Mouse (Mus musculus) forebrain, embryonic 11.5 days (tissue): ENCODE measurements around the gene Snx9. TPM values are rescaled to one million over a fixed set of nuclear protein-coding genes. Genes with fewer than 3 reads are reported as not detected.

Source experiments
- ATAC-seq: fragments of 200-750 bp; cut with Nextera tagmentation; replicated peaks from 2 replicates; pipeline ENCODE4 v1.8.0; 2017; ENCODE audit warnings: moderate TSS enrichment; ENCODE audit not compliant: low FRiP score
- DNase-seq: peaks from one replicate; pipeline ENCODE4 v3.0.0-alpha.2; 2017; ENCODE audit warnings: low spot score
- H3K27ac ChIP-seq: fragments of 300-500 bp; sonication (generic); 2 replicates; pipeline ENCODE4 v1.5.1; 2014; ENCODE audit warnings: low read depth, low read length
- H3K27me3 ChIP-seq: fragments of 300-500 bp; sonication (generic); 2 replicates; pipeline ENCODE4 v1.6.1; 2014; ENCODE audit warnings: mild to moderate bottlenecking, low read length, mixed read lengths; ENCODE audit not compliant: control insufficient read depth, insufficient read depth
- H3K36me3 ChIP-seq: fragments of 300-500 bp; sonication (generic); 2 replicates; pipeline ENCODE4 v1.6.1; 2014; ENCODE audit warnings: mild to moderate bottlenecking, low read length, moderate library complexity, mixed read lengths; ENCODE audit not compliant: control insufficient read depth, insufficient read depth
- H3K4me1 ChIP-seq: fragments of 300-500 bp; sonication (generic); replicated peaks from 2 replicates; pipeline ENCODE4 v1.6.1; 2014; ENCODE audit warnings: low read length, mixed read lengths; ENCODE audit not compliant: control insufficient read depth, insufficient read depth
- H3K4me2 ChIP-seq: fragments of 300-500 bp; sonication (generic); 2 replicates; pipeline ENCODE4 v1.6.1; 2014; ENCODE audit warnings: low read depth, mild to moderate bottlenecking, low read length, moderate library complexity, mixed read lengths; ENCODE audit not compliant: severe bottlenecking
- H3K4me3 ChIP-seq: fragments of 300-500 bp; sonication (generic); 2 replicates; pipeline ENCODE4 v1.5.1; 2014; ENCODE audit warnings: low read depth, low read length
- H3K9ac ChIP-seq: fragments of 300-500 bp; sonication (generic); 2 replicates; pipeline ENCODE4 v1.6.1; 2014; ENCODE audit warnings: low read length
- H3K9me3 ChIP-seq: fragments of 300-500 bp; sonication (generic); 2 replicates; pipeline ENCODE4 v1.6.1; 2016; ENCODE audit warnings: low read length, mixed read lengths; ENCODE audit not compliant: control insufficient read depth
- WGBS: fragments of 180-500 bp; shearing (Covaris S2); extraction: QIAGEN DNeasy Blood & Tissue Kit; methylation state at CpG from one replicate; pipeline ENCODE4 v1.1.7; 2014; 5-methylcytosine and 5-hydroxymethylcytosine counted together
- polyA plus RNA-seq: library from polyadenylated mRNA; unstranded; fragments of >200 nt; fragmentation: Nextera tagmentation; extraction: Ambion mirVana; gene quantifications from 2 replicates; pipeline ENCODE4 v1.2.1, GENCODE M21; 2014

The Snx9 gene
- polyA plus RNA-seq, 1 experiment from 2014 or later = 19.0 TPM

- Histone ChIP-seq H3K27ac (no peak overlapping the region), H3K4me2 (no peak overlapping the region), H3K9me3 (no peaks in the 10 kb centered on the region), H3K9ac (no peak overlapping the region), H3K36me3 (no peaks in the 10 kb centered on the region), H3K27me3 (no peaks in the 10 kb centered on the region), H3K4me3 (no peak overlapping the region), H3K4me1 (peaks cover 2% of the 10 kb centered on the region)
- ATAC-seq = no peak
- DNase-seq = no peak
- WGBS = 76% methylated on average over 8 of the region's 8 CpGs
Measured at GRCm38 (mm10) chr17:5973536-5973935, 132.4 kb downstream of the Snx9 start.

GRCm38 (mm10) chr17:5975099-5975977, 134.2 kb downstream of the Snx9 start:
- H3K4me1 ChIP-seq = peaks cover 2% of the 10 kb centered on the region
- no peak overlapping the region for H3K4me3 ChIP-seq
- no peaks in the 10 kb centered on the region for H3K27me3 ChIP-seq
- no peak for DNase-seq
- no peaks in the 10 kb centered on the region for H3K36me3 ChIP-seq
- H3K4me2 ChIP-seq = no peak overlapping the region
- no peak overlapping the region for H3K27ac ChIP-seq
- no peaks in the 10 kb centered on the region for H3K9me3 ChIP-seq
- 58% methylated on average over 23 of the region's 23 CpGs for WGBS
- no peak for ATAC-seq
- no peak overlapping the region for H3K9ac ChIP-seq

- DNase-seq (no peak), ATAC-seq (no peak)
- no peaks in the 10 kb centered on the region for H3K27me3 ChIP-seq
- H3K4me2 ChIP-seq = no peak overlapping the region
- no peak overlapping the region for H3K9ac ChIP-seq
- H3K4me3 ChIP-seq = no peak overlapping the region
- WGBS = 82% methylated on average over 20 of the region's 20 CpGs
- no peak overlapping the region for H3K27ac ChIP-seq
- no peaks in the 10 kb centered on the region for H3K9me3 ChIP-seq
- peaks cover 2% of the 10 kb centered on the region for H3K4me1 ChIP-seq
- no peaks in the 10 kb centered on the region for H3K36me3 ChIP-seq
Measured at GRCm38 (mm10) chr17:5976221-5977055, 135.3 kb downstream of the Snx9 start.

- H3K27ac ChIP-seq = no peak overlapping the region
- peak; percentile 53 for DNase-seq
- H3K9ac ChIP-seq = no peak overlapping the region
- peaks cover 2% of the 10 kb centered on the region for H3K4me1 ChIP-seq
- ATAC-seq = no peak
- no peaks in the 10 kb centered on the region for H3K36me3 ChIP-seq
- no peaks in the 10 kb centered on the region for H3K27me3 ChIP-seq
- 54% methylated on average over 16 of the region's 16 CpGs for WGBS
- no peak overlapping the region for H3K4me3 ChIP-seq
- no peak overlapping the region for H3K4me2 ChIP-seq
- H3K9me3 ChIP-seq = no peaks in the 10 kb centered on the region
Measured at GRCm38 (mm10) chr17:5977056-5977920, 136.2 kb downstream of the Snx9 start.

GRCm38 (mm10) chr17:5977921-5978504, 136.9 kb downstream of the Snx9 start:
- no peak overlapping the region for H3K27ac ChIP-seq
- H3K4me2 ChIP-seq = no peak overlapping the region
- 60% methylated on average over 8 of the region's 8 CpGs for WGBS
- no peaks in the 10 kb centered on the region for H3K36me3 ChIP-seq
- H3K9me3 ChIP-seq = no peaks in the 10 kb centered on the region
- no peaks in the 10 kb centered on the region for H3K27me3 ChIP-seq
- ATAC-seq = no peak
- peaks cover 2% of the 10 kb centered on the region for H3K4me1 ChIP-seq
- H3K4me3 ChIP-seq = no peak overlapping the region
- no peak overlapping the region for H3K9ac ChIP-seq
- DNase-seq = no peak

- no peak for DNase-seq
- Histone ChIP-seq H3K27ac (no peak overlapping the region), H3K4me1 (peaks cover 2% of the 10 kb centered on the region), H3K27me3 (no peaks in the 10 kb centered on the region), H3K4me2 (no peak overlapping the region), H3K9me3 (no peaks in the 10 kb centered on the region), H3K4me3 (no peak overlapping the region), H3K9ac (no peak overlapping the region), H3K36me3 (no peaks in the 10 kb centered on the region)
- ATAC-seq = no peak
- WGBS = 80% methylated on average over 10 of the region's 10 CpGs
Measured at GRCm38 (mm10) chr17:5978505-5979077, 137.5 kb downstream of the Snx9 start.

- H3K9ac ChIP-seq = no peak overlapping the region
- no peak overlapping the region for H3K4me3 ChIP-seq
- no peak for DNase-seq
- no peak overlapping the region for H3K27ac ChIP-seq
- H3K36me3 ChIP-seq = no peaks in the 10 kb centered on the region
- WGBS = 32% methylated on average over 6 of the region's 6 CpGs
- H3K4me2 ChIP-seq = no peak overlapping the region
- peaks cover 2% of the 10 kb centered on the region for H3K4me1 ChIP-seq
- ATAC-seq = no peak
- H3K9me3 ChIP-seq = no peaks in the 10 kb centered on the region
- no peaks in the 10 kb centered on the region for H3K27me3 ChIP-seq
Measured at GRCm38 (mm10) chr17:5980860-5981259, 139.7 kb downstream of the Snx9 start.
